Mouse (Mus musculus) liver, embryonic 13.5 days (tissue): Measurements from ENCODE around the gene Cflar. TPM values are rescaled to one million over a fixed set of nuclear protein-coding genes. Genes with fewer than 3 reads are reported as not detected.

ENCODE experiments used
- ATAC-seq: fragments of 200-750 bp; cut with Nextera tagmentation; 2 replicates; pipeline ENCODE4 v1.8.0; 2017; ENCODE audit warnings: low read depth, mild to moderate bottlenecking, moderate number of reproducible peaks, moderate library complexity
- DNase-seq: peaks from one replicate; pipeline ENCODE4 v3.0.0; 2022
- H3K27ac ChIP-seq: fragments of 300-500 bp; sonication (generic); 2 replicates; pipeline ENCODE4 v1.5.1; 2015; ENCODE audit warnings: moderate library complexity, mild to moderate bottlenecking, inconsistent platforms
- H3K27me3 ChIP-seq: fragments of 300-500 bp; sonication (generic); 2 replicates; pipeline ENCODE4 v1.6.1; 2015; ENCODE audit warnings: mild to moderate bottlenecking, inconsistent platforms
- H3K36me3 ChIP-seq: fragments of 300-500 bp; sonication (generic); 2 replicates; pipeline ENCODE4 v1.6.1; 2015; ENCODE audit warnings: mild to moderate bottlenecking, inconsistent platforms
- H3K4me1 ChIP-seq: fragments of 300-500 bp; sonication (generic); replicated peaks from 2 replicates; pipeline ENCODE4 v1.6.1; 2015; ENCODE audit warnings: inconsistent platforms
- H3K4me2 ChIP-seq: fragments of 300-500 bp; sonication (generic); 2 replicates; pipeline ENCODE4 v1.6.1; 2015; ENCODE audit warnings: inconsistent platforms, mild to moderate bottlenecking, moderate library complexity
- H3K4me3 ChIP-seq: fragments of 300-500 bp; sonication (generic); replicated peaks from 2 replicates; pipeline ENCODE4 v1.5.1; 2015; ENCODE audit warnings: mild to moderate bottlenecking, inconsistent platforms
- H3K9ac ChIP-seq: fragments of 300-500 bp; sonication (generic); 2 replicates; pipeline ENCODE4 v1.6.1; 2015; ENCODE audit warnings: mild to moderate bottlenecking, inconsistent platforms
- H3K9me3 ChIP-seq: fragments of 300-500 bp; sonication (generic); replicated peaks from 2 replicates; pipeline ENCODE4 v1.6.1; 2016; ENCODE audit warnings: inconsistent platforms
- WGBS: fragments of 180-500 bp; shearing (Covaris S2); methylation state at CpG from one replicate; pipeline ENCODE4 v1.1.7; 2015; ENCODE audit not compliant: insufficient replicate concordance; 5-methylcytosine and 5-hydroxymethylcytosine counted together
- polyA plus RNA-seq: library from polyadenylated mRNA; unstranded; fragments of >200 nt; fragmentation: Nextera tagmentation; extraction: Ambion mirVana; gene quantifications from 2 replicates; pipeline ENCODE4 v1.2.1, GENCODE M21; 2015

Gene Cflar
- polyA plus RNA-seq, 1 experiment from 2014 or later = 12.7 TPM

GRCm38 (mm10) chr1:58722115-58722938 is 11.0 kb downstream of the Cflar start:
- no peak overlapping the region for H3K9ac ChIP-seq
- H3K4me2 ChIP-seq = no peak overlapping the region
- peaks cover 41% of the 10 kb centered on the region for H3K4me1 ChIP-seq
- H3K4me3 ChIP-seq = no peak overlapping the region
- no peaks in the 10 kb centered on the region for H3K27me3 ChIP-seq
- ATAC-seq (no peak), DNase-seq (no peak)
- no peaks in the 10 kb centered on the region for H3K9me3 ChIP-seq
- WGBS = 70% methylated on average over 11 of the region's 11 CpGs
- H3K27ac ChIP-seq = no peak overlapping the region
- H3K36me3 ChIP-seq = peaks cover 24% of the 10 kb centered on the region

GRCm38 (mm10) chr1:58723062-58723808 is 11.9 kb downstream of the Cflar start:
- no peak overlapping the region for H3K9ac ChIP-seq
- no peaks in the 10 kb centered on the region for H3K9me3 ChIP-seq
- DNase-seq (no peak), ATAC-seq (no peak)
- no peak overlapping the region for H3K4me3 ChIP-seq
- no peak overlapping the region for H3K4me2 ChIP-seq
- no peak overlapping the region for H3K27ac ChIP-seq
- 62% methylated on average over 7 of the region's 7 CpGs for WGBS
- peaks cover 41% of the 10 kb centered on the region for H3K4me1 ChIP-seq
- no peaks in the 10 kb centered on the region for H3K27me3 ChIP-seq
- peaks cover 30% of the 10 kb centered on the region for H3K36me3 ChIP-seq

DNA sequence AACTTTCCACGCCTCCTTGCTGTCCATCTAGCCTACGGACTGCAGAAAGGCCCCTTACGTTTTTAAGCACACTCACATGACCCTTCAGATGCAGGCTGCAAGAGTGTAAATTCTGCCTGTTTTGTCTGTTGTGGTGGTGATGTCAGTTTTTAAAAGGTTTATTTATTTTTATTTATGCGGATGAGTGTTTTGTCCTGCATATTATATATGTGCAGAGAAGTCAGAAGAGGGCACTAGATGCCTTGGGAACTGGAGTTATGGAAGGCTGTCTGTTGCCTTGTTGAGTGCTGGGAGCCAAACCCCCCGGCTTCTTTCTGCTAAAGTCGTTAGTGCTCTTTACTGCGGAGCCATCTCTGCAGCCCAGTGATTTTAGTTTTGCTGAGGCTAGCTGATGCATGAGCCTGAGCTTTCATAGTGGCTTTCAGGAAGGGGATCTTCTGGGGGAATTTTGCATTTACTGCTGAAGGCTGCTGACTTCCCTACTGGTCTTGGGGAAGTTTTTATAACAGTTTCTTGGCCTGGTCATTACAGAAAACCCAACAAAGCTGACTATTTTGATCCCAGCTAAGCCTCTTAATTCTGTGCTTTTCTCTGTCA is 12.6 kb downstream of the Cflar start:
- Histone ChIP-seq H3K4me1 (peaks cover 41% of the 10 kb centered on the region), H3K4me2 (no peak overlapping the region), H3K4me3 (no peak overlapping the region), H3K36me3 (peaks cover 33% of the 10 kb centered on the region), H3K9me3 (no peaks in the 10 kb centered on the region), H3K27me3 (no peaks in the 10 kb centered on the region), H3K9ac (no peak overlapping the region), H3K27ac (no peak overlapping the region)
- no peak for ATAC-seq
- no peak for DNase-seq
- WGBS = 62% methylated on average over 7 of the region's 7 CpGs

GRCm38 (mm10) chr1:58724533-58724932 is 13.2 kb downstream of the Cflar start:
- H3K27me3 ChIP-seq = no peaks in the 10 kb centered on the region
- peaks cover 33% of the 10 kb centered on the region for H3K36me3 ChIP-seq
- H3K4me1 ChIP-seq = peaks cover 37% of the 10 kb centered on the region
- ATAC-seq (no peak), DNase-seq (no peak)
- 48% methylated on average over 9 of the region's 9 CpGs for WGBS
- no peaks in the 10 kb centered on the region for H3K9me3 ChIP-seq
- no peak overlapping the region for H3K27ac ChIP-seq
- H3K9ac ChIP-seq = no peak overlapping the region
- H3K4me3 ChIP-seq = no peak overlapping the region
- H3K4me2 ChIP-seq = no peak overlapping the region

- H3K36me3 ChIP-seq = peaks cover 37% of the 10 kb centered on the region
- H3K4me3 ChIP-seq = no peak overlapping the region
- peaks cover 34% of the 10 kb centered on the region for H3K4me1 ChIP-seq
- H3K9ac ChIP-seq = no peak overlapping the region
- DNase-seq (no peak), ATAC-seq (no peak)
- H3K9me3 ChIP-seq = no peaks in the 10 kb centered on the region
- H3K27ac ChIP-seq = no peak overlapping the region
- no peaks in the 10 kb centered on the region for H3K27me3 ChIP-seq
- no peak overlapping the region for H3K4me2 ChIP-seq
Observed at GRCm38 (mm10) chr1:58725095-58725494, 13.8 kb downstream of the Cflar start.

GRCm38 (mm10) chr1:58725767-58726166 is 14.5 kb downstream of the Cflar start:
- ATAC-seq (no peak), DNase-seq (no peak)
- Histone ChIP-seq H3K9me3 (no peaks in the 10 kb centered on the region), H3K4me3 (no peak overlapping the region), H3K4me2 (no peak overlapping the region), H3K4me1 (peaks cover 27% of the 10 kb centered on the region), H3K27me3 (no peaks in the 10 kb centered on the region), H3K9ac (no peak overlapping the region), H3K36me3 (peaks cover 38% of the 10 kb centered on the region), H3K27ac (no peak overlapping the region)
- WGBS = 63% methylated on average over 5 of the region's 5 CpGs

DNA sequence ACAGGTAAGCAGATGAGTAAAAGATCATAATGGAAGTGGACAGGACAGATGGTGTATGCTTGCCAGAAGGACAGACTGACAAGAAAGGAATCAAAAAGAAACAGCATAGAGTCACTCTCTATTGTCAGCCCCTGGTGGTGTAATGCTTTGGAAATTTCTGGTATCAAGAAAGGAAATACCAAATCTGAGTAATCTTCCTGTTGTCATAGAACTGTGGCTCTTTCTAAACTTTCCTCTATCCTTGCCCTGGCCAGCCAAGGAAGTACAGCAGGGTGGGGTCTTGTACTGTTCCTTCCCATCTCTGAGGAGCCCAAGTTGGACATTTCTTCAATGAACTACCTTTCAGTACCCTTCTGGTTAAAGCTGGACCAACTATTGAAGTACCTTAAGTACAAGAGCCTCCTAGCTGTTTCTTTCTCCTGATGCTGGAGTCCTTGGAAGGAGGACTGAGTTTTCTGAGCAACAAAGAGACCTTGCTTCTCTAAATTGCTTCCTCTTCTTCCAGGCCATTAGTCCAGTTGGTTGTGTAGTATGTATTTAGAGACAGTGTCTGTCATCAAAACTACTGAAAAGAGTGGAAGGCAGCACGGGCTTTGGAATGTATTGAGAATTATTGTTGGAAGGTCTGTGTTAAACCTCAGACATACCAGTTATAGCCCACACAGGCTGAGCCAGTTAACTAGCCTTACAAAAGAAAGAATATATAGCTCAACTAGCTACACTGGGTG is 15.9 kb downstream of the Cflar start:
- peaks cover 44% of the 10 kb centered on the region for H3K36me3 ChIP-seq
- 68% methylated on average over 1 of the region's 1 CpGs for WGBS
- H3K4me2 ChIP-seq = no peak overlapping the region
- H3K27me3 ChIP-seq = no peaks in the 10 kb centered on the region
- no peak overlapping the region for H3K9ac ChIP-seq
- ATAC-seq (no peak), DNase-seq (no peak)
- H3K4me3 ChIP-seq = no peak overlapping the region
- peaks cover 16% of the 10 kb centered on the region; the same call in 1 of the 2 replicates for H3K4me1 ChIP-seq
- H3K9me3 ChIP-seq = no peaks in the 10 kb centered on the region
- H3K27ac ChIP-seq = no peak overlapping the region; the same call in 1 of the 2 replicates

- Histone ChIP-seq H3K36me3 (peaks cover 37% of the 10 kb centered on the region), H3K9me3 (no peaks in the 10 kb centered on the region), H3K4me1 (peaks cover 16% of the 10 kb centered on the region; the same call in 1 of the 2 replicates), H3K27ac (no peak overlapping the region), H3K27me3 (no peaks in the 10 kb centered on the region), H3K9ac (no peak overlapping the region), H3K4me3 (no peak overlapping the region), H3K4me2 (no peak overlapping the region)
- no peak for ATAC-seq
- 72% methylated on average over 10 of the region's 10 CpGs for WGBS
- DNase-seq = no peak
Observed at GRCm38 (mm10) chr1:58727747-58728589, 16.7 kb downstream of the Cflar start.

DNA sequence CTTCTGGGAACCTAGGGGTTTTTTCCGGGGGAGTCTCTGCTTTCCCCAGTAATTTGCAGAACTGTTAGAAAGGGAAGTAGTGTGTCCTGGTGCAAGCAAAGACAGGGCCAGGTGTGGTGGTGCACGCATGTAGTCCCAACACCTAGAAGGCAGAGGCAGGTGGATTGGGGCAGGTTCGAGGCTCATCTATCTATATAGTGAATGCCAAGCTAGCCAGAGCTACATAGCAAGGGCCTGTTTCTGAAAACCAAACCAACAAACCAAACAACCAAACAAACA is 17.2 kb downstream of the Cflar start:
- H3K27ac ChIP-seq = no peak overlapping the region
- H3K4me3 ChIP-seq = no peak overlapping the region
- peaks cover 12% of the 10 kb centered on the region; the same call in 1 of the 2 replicates for H3K4me1 ChIP-seq
- ATAC-seq (no peak), DNase-seq (no peak)
- H3K9ac ChIP-seq = no peak overlapping the region
- WGBS = 73% methylated on average over 3 of the region's 3 CpGs
- no peak overlapping the region for H3K4me2 ChIP-seq
- H3K27me3 ChIP-seq = no peaks in the 10 kb centered on the region
- no peaks in the 10 kb centered on the region for H3K9me3 ChIP-seq
- peaks cover 41% of the 10 kb centered on the region for H3K36me3 ChIP-seq

GRCm38 (mm10) chr1:58733636-58734035 is 22.3 kb downstream of the Cflar start:
- H3K9me3 ChIP-seq = no peaks in the 10 kb centered on the region
- ATAC-seq (no peak), DNase-seq (no peak)

More at GRCm38 (mm10) chr1:58733636-58734035, 22.3 kb downstream of the Cflar start:
- H3K4me3 ChIP-seq = no peak overlapping the region
- peaks cover 60% of the 10 kb centered on the region for H3K36me3 ChIP-seq
- H3K4me1 ChIP-seq = no peaks in the 10 kb centered on the region
- no peak overlapping the region for H3K27ac ChIP-seq
- no peak overlapping the region for H3K9ac ChIP-seq
- no peak overlapping the region for H3K4me2 ChIP-seq
- WGBS = 76% methylated on average over 2 of the region's 2 CpGs
- no peaks in the 10 kb centered on the region for H3K27me3 ChIP-seq
